Mouse (Mus musculus) hindbrain, embryonic 16.5 days (tissue): Measurements from ENCODE around the gene Erfe. TPM values are rescaled to one million over a fixed set of nuclear protein-coding genes. Genes with fewer than 3 reads are reported as not detected.
A peak's percentile ranks its signal among the peaks of the same experiment; 100 is the strongest.

ENCODE experiments used
- ATAC-seq: fragments of 200-750 bp; cut with Nextera tagmentation; 2 replicates; pipeline ENCODE4 v1.8.0; 2017; ENCODE audit warnings: moderate TSS enrichment, moderate library complexity
- H3K27ac ChIP-seq: fragments of 300-500 bp; sonication (generic); 2 replicates; pipeline ENCODE4 v1.5.1; 2014; ENCODE audit warnings: low read depth, mild to moderate bottlenecking, control low read depth, low read length, moderate library complexity
- H3K27me3 ChIP-seq: fragments of 300-500 bp; sonication (generic); replicated peaks from 2 replicates; pipeline ENCODE4 v1.6.1; 2014; ENCODE audit warnings: low read length; ENCODE audit not compliant: control insufficient read depth, insufficient read depth
- H3K36me3 ChIP-seq: fragments of 300-500 bp; sonication (generic); 2 replicates; pipeline ENCODE4 v1.6.1; 2014; ENCODE audit warnings: mild to moderate bottlenecking, low read length, moderate library complexity, mixed read lengths; ENCODE audit not compliant: control insufficient read depth, insufficient read depth
- H3K4me1 ChIP-seq: fragments of 300-500 bp; sonication (generic); 2 replicates; pipeline ENCODE4 v1.6.1; 2014; ENCODE audit warnings: low read depth, low read length; ENCODE audit not compliant: control insufficient read depth, insufficient read depth
- H3K4me2 ChIP-seq: fragments of 300-500 bp; sonication (generic); 2 replicates; pipeline ENCODE4 v1.6.1; 2014; ENCODE audit warnings: mild to moderate bottlenecking, low read length, control low read depth, moderate library complexity
- H3K4me3 ChIP-seq: fragments of 300-500 bp; sonication (generic); 2 replicates; pipeline ENCODE4 v1.5.1; 2014; ENCODE audit warnings: mild to moderate bottlenecking, low read length, control low read depth, moderate library complexity
- H3K9ac ChIP-seq: fragments of 300-500 bp; sonication (generic); 2 replicates; pipeline ENCODE4 v1.6.1; 2014; ENCODE audit warnings: low read depth, mild to moderate bottlenecking, control low read depth, low read length, moderate library complexity
- H3K9me3 ChIP-seq: fragments of 300-500 bp; sonication (generic); 2 replicates; pipeline ENCODE4 v1.6.1; 2014; ENCODE audit warnings: mild to moderate bottlenecking, low read length, moderate library complexity; ENCODE audit not compliant: control insufficient read depth
- WGBS: fragments of 180-500 bp; shearing (Covaris S2); extraction: QIAGEN DNeasy Blood & Tissue Kit; methylation state at CpG from one replicate; pipeline ENCODE4 v1.1.7; 2014; 5-methylcytosine and 5-hydroxymethylcytosine counted together
- polyA plus RNA-seq: library from polyadenylated mRNA; unstranded; fragments of >200 nt; fragmentation: Nextera tagmentation; extraction: Ambion mirVana; gene quantifications from 2 replicates; pipeline ENCODE4 v1.2.1, GENCODE M21; 2015

Erfe gene
- polyA plus RNA-seq, 1 experiment from 2014 or later: 0.21 TPM

DNA sequence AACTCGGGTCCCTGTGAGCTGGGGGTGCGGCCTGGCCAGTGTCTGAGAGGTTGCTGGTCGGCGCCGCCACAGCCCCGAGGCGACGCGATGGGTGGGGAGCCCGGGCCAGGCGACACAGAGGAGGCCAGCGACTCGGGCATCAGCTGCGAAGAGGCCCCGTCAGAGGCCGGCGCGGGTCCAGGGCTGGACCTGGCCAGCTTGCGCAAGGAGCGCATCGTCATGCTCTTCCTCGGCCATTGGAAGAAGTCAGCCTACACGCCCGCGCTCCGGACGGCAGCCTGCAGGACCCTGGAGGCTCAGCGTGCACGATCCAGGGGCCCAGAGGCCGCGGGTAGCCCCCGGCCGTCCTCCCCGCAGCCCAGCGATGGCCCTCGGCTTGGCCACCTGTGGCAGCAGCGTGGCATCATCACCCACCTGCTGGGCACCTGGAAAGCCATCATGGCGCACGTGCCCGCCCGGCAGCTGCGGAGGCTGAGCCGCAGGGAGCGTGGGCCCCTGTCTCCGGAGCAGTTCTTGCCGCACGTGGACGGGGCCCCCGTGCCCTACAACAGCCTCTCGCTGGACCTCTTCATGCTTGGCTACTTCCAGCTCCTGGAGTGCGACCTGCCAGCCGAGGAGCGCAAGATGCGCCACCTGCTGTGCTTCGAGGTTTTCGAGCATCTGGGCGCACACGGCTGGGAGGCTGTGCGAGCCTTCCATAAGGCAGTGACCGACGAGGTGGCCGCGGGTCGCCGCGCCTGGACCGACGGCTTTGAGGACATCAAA lies 21.1 kb upstream of the Erfe start:
- Histone ChIP-seq H3K9me3 (no peaks in the 10 kb centered on the region), H3K27me3 (peaks cover 33% of the 10 kb centered on the region), H3K4me2 (peak overlapping the region; percentile 57), H3K4me3 (peak overlapping the region; percentile 41), H3K27ac (no peak overlapping the region), H3K36me3 (no peaks in the 10 kb centered on the region), H3K9ac (peak overlapping the region; percentile 58), H3K4me1 (peaks cover 12% of the 10 kb centered on the region)
- ATAC-seq: peak; percentile 53; the same call in 1 of the 2 replicates
- 2% methylated on average over 61 of the region's 68 CpGs for WGBS

DNA sequence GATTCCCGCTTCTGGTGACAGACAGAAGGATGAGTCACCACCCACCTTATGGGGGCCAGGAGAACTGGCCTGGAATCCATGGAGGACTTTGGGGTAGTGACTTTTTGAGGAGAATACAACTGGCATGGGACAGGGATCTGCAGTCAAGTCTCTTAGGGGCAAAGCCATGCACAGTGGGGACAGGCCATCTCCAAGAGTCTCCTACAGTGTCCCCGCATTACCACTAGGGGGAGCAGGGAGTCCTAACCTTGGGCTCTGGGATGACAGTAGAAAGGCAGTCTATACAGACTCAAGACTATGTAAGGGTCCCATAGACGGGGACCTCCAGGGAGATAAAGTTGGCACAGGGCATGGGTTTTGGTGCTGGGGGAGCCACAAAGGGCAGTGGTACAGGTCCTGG lies 19.3 kb upstream of the Erfe start:
- Histone ChIP-seq H3K27me3 (peaks cover 33% of the 10 kb centered on the region), H3K4me3 (no peak overlapping the region), H3K27ac (no peak overlapping the region), H3K4me2 (no peak overlapping the region), H3K36me3 (no peaks in the 10 kb centered on the region), H3K9ac (no peak overlapping the region), H3K9me3 (no peaks in the 10 kb centered on the region), H3K4me1 (peaks cover 12% of the 10 kb centered on the region)
- WGBS: 38% methylated on average over 3 of the region's 3 CpGs
- peak; percentile 81 for ATAC-seq

DNA sequence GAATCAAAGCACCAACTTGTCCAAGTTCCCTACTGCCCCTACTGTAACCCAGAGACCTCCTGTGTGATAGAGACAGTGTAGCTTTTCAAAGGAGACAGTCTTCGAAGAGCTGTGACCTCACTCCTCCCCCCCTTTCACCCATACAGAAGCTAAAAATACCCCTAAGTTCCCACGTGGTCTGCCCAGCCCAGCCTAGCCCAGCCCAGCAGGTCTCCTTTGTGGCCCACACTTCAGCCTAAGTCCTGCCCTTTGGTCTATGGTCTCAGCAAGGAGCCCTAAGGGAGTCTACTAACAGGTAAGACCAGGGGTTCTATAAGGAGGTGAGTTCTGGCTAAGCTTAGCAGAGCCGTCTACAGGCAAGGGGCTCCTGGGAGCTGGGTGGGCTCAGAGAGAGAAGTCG lies 15.4 kb upstream of the Erfe start, which contains the start of gene Klhl30:
Gene Klhl30 (plus strand): TSS at position 176 of the 400 bp plus-strand sequence.
- no peak for ATAC-seq
- WGBS: 62% methylated on average over 4 of the region's 4 CpGs
- no peaks in the 10 kb centered on the region for H3K9me3 ChIP-seq
- H3K4me1 ChIP-seq: no peaks in the 10 kb centered on the region
- no peaks in the 10 kb centered on the region for H3K36me3 ChIP-seq
- H3K27me3 ChIP-seq: peaks cover 9% of the 10 kb centered on the region
- no peak within 1 kb of the TSS for H3K9ac ChIP-seq
- no peak within 1 kb of the TSS for H3K4me2 ChIP-seq
- H3K4me3 ChIP-seq: no peak within 1 kb of the TSS
- no peak within 1 kb of the TSS for H3K27ac ChIP-seq

DNA sequence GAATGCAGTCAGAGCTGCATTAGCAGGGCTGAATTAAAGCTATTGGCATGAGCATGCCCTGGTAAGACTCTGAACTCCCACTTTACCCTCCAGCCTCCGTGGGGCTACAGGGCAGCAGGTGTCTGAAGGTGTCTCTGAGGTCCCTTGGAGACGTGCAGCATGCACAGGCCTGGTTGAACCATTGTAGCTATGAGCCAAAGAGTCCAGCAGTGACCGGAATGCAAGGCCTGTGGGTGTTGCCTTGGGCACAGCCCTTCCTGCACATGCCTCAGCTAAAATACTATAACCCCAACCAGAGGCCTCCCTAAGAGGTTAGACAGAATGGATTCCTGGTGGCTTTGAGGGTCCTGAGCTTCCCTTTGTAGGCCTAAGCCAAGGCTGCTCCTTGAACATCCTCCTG lies 15.0 kb upstream of the Erfe start:
- WGBS: 75% methylated on average over 3 of the region's 3 CpGs
- ATAC-seq: no peak
- Histone ChIP-seq H3K36me3 (no peaks in the 10 kb centered on the region), H3K4me3 (no peak overlapping the region), H3K4me2 (no peak overlapping the region), H3K9ac (no peak overlapping the region), H3K27me3 (peaks cover 5% of the 10 kb centered on the region), H3K4me1 (no peaks in the 10 kb centered on the region), H3K9me3 (no peaks in the 10 kb centered on the region), H3K27ac (no peak overlapping the region)

DNA sequence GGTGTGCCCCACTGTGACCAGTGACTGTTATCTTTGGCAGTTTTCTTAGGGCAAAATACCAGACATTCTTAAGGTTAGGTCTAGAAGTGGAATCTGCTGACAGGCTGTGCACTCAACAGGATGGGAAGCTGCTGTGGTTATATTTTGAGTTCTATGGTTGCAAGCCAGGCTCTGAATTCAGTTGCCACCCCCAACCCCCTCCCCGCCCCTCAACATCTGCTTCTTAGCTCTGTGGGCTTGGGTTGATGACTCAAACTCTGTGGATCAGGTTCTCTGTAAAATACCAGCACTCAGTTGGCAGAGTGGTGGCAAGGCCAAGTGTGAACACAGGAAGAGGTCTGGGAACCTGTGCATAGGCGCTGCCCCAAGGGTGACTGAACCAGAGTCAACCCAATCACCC lies 14.0 kb upstream of the Erfe start:
- H3K36me3 ChIP-seq: no peaks in the 10 kb centered on the region
- ATAC-seq: no peak
- H3K4me3 ChIP-seq: no peak overlapping the region
- H3K27me3 ChIP-seq: no peaks in the 10 kb centered on the region
- H3K27ac ChIP-seq: no peak overlapping the region
- H3K9ac ChIP-seq: no peak overlapping the region
- H3K4me2 ChIP-seq: no peak overlapping the region
- H3K4me1 ChIP-seq: no peaks in the 10 kb centered on the region
- H3K9me3 ChIP-seq: no peaks in the 10 kb centered on the region
- WGBS: 93% methylated on average over 2 of the region's 2 CpGs

DNA sequence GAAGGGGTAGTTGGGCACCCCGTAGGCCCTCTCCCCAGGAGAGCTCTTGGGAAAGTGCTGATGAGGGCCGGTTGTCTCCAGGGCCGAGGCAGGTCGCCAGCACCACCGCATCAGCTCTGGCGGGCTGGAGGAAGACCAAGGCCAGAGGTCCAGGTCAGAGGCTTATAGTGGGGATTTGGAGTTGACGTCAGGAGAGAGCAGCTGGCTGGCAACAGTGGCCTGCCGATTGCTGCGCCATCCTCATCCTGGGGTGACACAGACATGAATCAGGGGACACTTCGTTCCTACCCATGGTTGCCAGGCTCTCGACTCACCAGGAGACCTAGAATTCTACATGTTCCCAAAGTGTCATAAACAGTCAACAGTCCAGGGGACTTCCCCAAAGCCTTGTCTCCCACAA lies 10.1 kb upstream of the Erfe start:
- 84% methylated on average over 11 of the region's 11 CpGs for WGBS

DNA sequence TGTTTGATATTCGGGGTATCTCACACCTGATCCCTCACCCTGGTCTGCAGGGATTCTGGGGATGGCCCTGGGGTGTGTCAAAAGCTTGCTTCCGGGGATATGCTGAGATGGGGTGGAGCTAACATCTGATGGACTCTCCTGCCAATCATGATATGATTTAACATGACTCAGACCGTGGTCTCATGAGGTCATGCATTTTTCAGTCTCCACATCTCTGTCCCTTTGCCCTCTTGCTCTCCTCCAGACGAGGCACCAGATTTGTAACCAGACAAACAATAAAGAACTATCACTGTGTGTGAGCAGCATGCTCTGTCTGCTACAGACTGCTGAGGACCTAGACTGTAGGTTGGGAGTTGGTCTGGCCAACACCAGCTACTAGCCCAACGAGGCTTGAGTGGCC lies 4.1 kb upstream of the Erfe start:
- WGBS: 82% methylated on average over 5 of the region's 5 CpGs

More for the DNA sequence above, 10.1 kb upstream of the Erfe start:
- Histone ChIP-seq H3K4me3 (no peak overlapping the region), H3K9ac (no peak overlapping the region), H3K4me1 (no peaks in the 10 kb centered on the region), H3K4me2 (no peak overlapping the region), H3K27ac (no peak overlapping the region), H3K27me3 (no peaks in the 10 kb centered on the region), H3K9me3 (no peaks in the 10 kb centered on the region), H3K36me3 (no peaks in the 10 kb centered on the region)
- no peak for ATAC-seq

DNA sequence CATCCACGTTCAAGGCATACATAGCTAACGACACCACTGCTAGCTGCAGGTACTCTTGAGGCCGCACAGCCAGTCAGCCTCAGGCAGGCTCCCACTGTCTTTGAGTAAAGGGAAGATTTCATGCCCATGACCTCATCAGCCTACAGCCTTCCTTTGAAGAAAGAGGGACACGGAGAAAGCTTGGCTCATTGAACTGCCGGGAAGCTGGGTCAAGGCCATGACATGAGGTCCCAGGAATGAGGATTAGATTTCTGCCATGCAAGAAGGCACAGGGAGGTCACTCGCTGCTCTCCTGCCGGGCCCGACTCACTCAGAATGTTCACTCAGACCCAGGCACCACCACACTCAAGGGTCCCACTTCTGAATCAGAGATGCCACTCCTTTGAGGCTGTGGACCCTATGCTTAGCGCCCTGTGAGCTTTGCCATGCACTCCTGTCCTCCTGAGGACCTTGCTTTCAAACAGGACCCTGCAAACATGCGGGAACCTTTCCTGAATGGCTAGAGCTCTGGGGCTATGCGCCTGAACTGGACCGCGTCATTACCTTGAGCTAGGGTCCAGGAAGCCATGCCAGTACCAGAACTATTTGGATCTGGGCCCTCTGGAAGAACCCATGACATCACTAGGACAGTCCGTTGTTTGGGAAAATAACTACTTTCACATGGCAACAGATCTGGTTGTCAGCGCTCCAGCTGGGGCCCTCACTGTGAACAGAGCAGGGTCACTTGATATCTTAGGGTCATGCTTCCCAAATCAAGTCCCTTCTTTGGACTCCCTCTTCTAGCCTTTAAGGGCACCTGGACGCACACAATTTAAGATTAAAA lies 1.2 kb upstream of the Erfe start:
- 91% methylated on average over 16 of the region's 16 CpGs for WGBS
- Histone ChIP-seq H3K36me3 (no peaks in the 10 kb centered on the region), H3K9ac (no peak overlapping the region), H3K27ac (no peak overlapping the region), H3K9me3 (no peaks in the 10 kb centered on the region), H3K4me1 (peaks cover 7% of the 10 kb centered on the region), H3K4me3 (no peak overlapping the region), H3K27me3 (peaks cover 7% of the 10 kb centered on the region), H3K4me2 (no peak overlapping the region)
- no peak for ATAC-seq

More for the DNA sequence above, 4.1 kb upstream of the Erfe start:
- no peak overlapping the region for H3K9ac ChIP-seq
- peaks cover 7% of the 10 kb centered on the region for H3K4me1 ChIP-seq
- no peaks in the 10 kb centered on the region for H3K36me3 ChIP-seq
- H3K9me3 ChIP-seq: no peaks in the 10 kb centered on the region
- ATAC-seq: no peak
- peaks cover 3% of the 10 kb centered on the region; the same call in 1 of the 2 replicates for H3K27me3 ChIP-seq
- H3K27ac ChIP-seq: no peak overlapping the region
- H3K4me3 ChIP-seq: no peak overlapping the region
- H3K4me2 ChIP-seq: no peak overlapping the region

DNA sequence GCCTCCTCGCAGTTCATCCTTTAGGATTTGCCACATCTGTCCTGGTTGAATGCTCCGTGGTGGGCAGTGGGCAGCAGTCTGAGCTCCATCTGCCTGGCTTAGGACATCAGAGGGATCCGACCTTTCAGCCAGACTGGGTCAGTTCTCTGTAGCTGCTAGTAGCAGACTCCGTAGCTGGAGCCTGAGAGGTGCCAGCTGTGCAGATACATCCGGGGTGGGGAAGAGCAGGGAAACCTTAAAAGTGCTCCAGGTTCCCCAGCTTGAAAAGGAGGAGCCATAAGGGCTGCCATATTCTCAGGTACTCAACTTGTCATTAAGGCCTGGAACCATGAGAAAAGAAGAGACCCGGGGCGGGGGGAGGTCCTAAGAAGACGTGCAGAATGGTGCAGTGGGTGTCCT lies 415 bp upstream of the Erfe start:
- 28% methylated on average over 8 of the region's 8 CpGs for WGBS
- Histone ChIP-seq H3K9me3 (no peaks in the 10 kb centered on the region), H3K4me3 (peak overlapping the region; percentile 39), H3K9ac (peak overlapping the region; percentile 55; the same call in 1 of the 2 replicates), H3K27me3 (peaks cover 7% of the 10 kb centered on the region), H3K4me2 (peak overlapping the region; percentile 67), H3K4me1 (peaks cover 7% of the 10 kb centered on the region), H3K36me3 (no peaks in the 10 kb centered on the region; the same call in 1 of the 2 replicates), H3K27ac (no peak overlapping the region)
- ATAC-seq: 0 out of 2 replicates have a peak, but pooled peaks have one; percentile 18
